Mouse (Mus musculus): ENCODE data around the gene Pla2r1.

GRCm38 (mm10) chr2:60554561-60554960 is 1.5 kb upstream of the Pla2r1 start:
- no peak for TF ChIP-seq CTCF (IDR thresholded peaks at IDR 0.05; ENCODE audit: low read depth, low read length)
- no peak for TF ChIP-seq GATA1 (IDR thresholded peaks at IDR 0.05; ENCODE audit: borderline replicate concordance, low read length)
